Mouse (Mus musculus) kidney, adult 10 weeks (tissue): Measurements from ENCODE around the gene Gcg. TPM values are rescaled to one million over a fixed set of nuclear protein-coding genes. Genes with fewer than 3 reads are reported as not detected.

ENCODE experiments used
- polyA plus RNA-seq: library from polyadenylated mRNA; stranded (reverse); fragments of 350-450 nt; fragmentation: Illumina TruSeq; extraction: RNeasy Lipid Tissue Mini Kit (QIAGEN cat#74804); gene quantifications from one replicate; pipeline ENCODE4 v1.2.3, GENCODE M21; 2014; ENCODE audit warnings: low read depth, low replicate concordance

The Gcg gene
- not detected for polyA plus RNA-seq

GRCm38 (mm10) chr2:62483550-62483949 lies at the start of gene Gcg:
Gcg (minus strand) TSS chr2:62483650.

Other genes with a start within 250 kb of the Gcg start
- 170 TPM for gene Dpp4, start 71.4 kb downstream of the Gcg start, polyA plus RNA-seq
- gene Fap, start 90.4 kb upstream of the Gcg start, polyA plus RNA-seq, result 1.4 TPM
- gene Ifih1, start 162.6 kb upstream of the Gcg start, polyA plus RNA-seq, result 20.1 TPM
- gene Gca, start 180.6 kb upstream of the Gcg start, polyA plus RNA-seq, result 48.9 TPM